Mouse (Mus musculus): ENCODE results near the gene Abca7. TPM values are rescaled to one million over a fixed set of nuclear protein-coding genes. Genes with fewer than 3 reads are reported as not detected.

Abca7 gene
- polyA plus RNA-seq, 1 experiment, result 5.4 TPM

- peak overlapping the region; percentile 94 for H3K27ac ChIP-seq (replicated peaks; ENCODE audit: low read depth, low read length)
- no peak overlapping the region for H3K4me3 ChIP-seq (ENCODE audit: insufficient read depth, low read depth, low read length)
- peaks cover 27% of the 10 kb centered on the region for H3K4me1 ChIP-seq (ENCODE audit: control insufficient read depth, insufficient read depth, insufficient read length, low read length)
Measured at GRCm38 (mm10) chr10:80050244-80050643, 54.0 kb downstream of the Abca7 start.

- Histone ChIP-seq H3K27ac (replicated peaks; ENCODE audit: low read depth, low read length) (peak overlapping the region; percentile 94), H3K4me3 (ENCODE audit: insufficient read depth, low read depth, low read length) (no peak overlapping the region), H3K4me1 (ENCODE audit: control insufficient read depth, insufficient read depth, insufficient read length, low read length) (peaks cover 34% of the 10 kb centered on the region)
Measured at GRCm38 (mm10) chr10:80050885-80051617, 54.8 kb downstream of the Abca7 start.

- Histone ChIP-seq H3K4me3 (ENCODE audit: insufficient read depth, low read depth, low read length) (no peak overlapping the region), H3K4me1 (ENCODE audit: control insufficient read depth, insufficient read depth, insufficient read length, low read length) (peaks cover 34% of the 10 kb centered on the region), H3K27ac (replicated peaks; ENCODE audit: low read depth, low read length) (peak overlapping the region; percentile 94)
Measured at GRCm38 (mm10) chr10:80051618-80052373, 55.5 kb downstream of the Abca7 start.

- peaks cover 34% of the 10 kb centered on the region for H3K4me1 ChIP-seq (ENCODE audit: control insufficient read depth, insufficient read depth, insufficient read length, low read length)
- no peak overlapping the region for H3K4me3 ChIP-seq (ENCODE audit: insufficient read depth, low read depth, low read length)
- peak overlapping the region; percentile 94 for H3K27ac ChIP-seq (replicated peaks; ENCODE audit: low read depth, low read length)
Measured at GRCm38 (mm10) chr10:80052374-80052764, 56.1 kb downstream of the Abca7 start.

GRCm38 (mm10) chr10:80053259-80053780 is 57.0 kb downstream of the Abca7 start:
- H3K4me1 ChIP-seq (ENCODE audit: control insufficient read depth, insufficient read depth, insufficient read length, low read length), result peaks cover 33% of the 10 kb centered on the region

GRCm38 (mm10) chr10:80053831-80054815 is 57.8 kb downstream of the Abca7 start:
- H3K4me1 ChIP-seq (ENCODE audit: control insufficient read depth, insufficient read depth, insufficient read length, low read length), result peaks cover 30% of the 10 kb centered on the region

More at GRCm38 (mm10) chr10:80053259-80053780, 57.0 kb downstream of the Abca7 start:
- peak overlapping the region; percentile 90 for H3K4me3 ChIP-seq (ENCODE audit: insufficient read depth, low read depth, low read length)
- H3K27ac ChIP-seq (replicated peaks; ENCODE audit: low read depth, low read length), result peak overlapping the region; percentile 90

GRCm38 (mm10) chr10:80054911-80055310 is 58.6 kb downstream of the Abca7 start:
- Histone ChIP-seq H3K27ac (replicated peaks; ENCODE audit: low read depth, low read length) (peak overlapping the region; percentile 69; the same call in 1 of the 2 replicates), H3K4me3 (ENCODE audit: insufficient read depth, low read depth, low read length) (peak overlapping the region; percentile 90), H3K4me1 (ENCODE audit: control insufficient read depth, insufficient read depth, insufficient read length, low read length) (peaks cover 27% of the 10 kb centered on the region)

More at GRCm38 (mm10) chr10:80053831-80054815, 57.8 kb downstream of the Abca7 start:
- peak overlapping the region; percentile 90 for H3K27ac ChIP-seq (replicated peaks; ENCODE audit: low read depth, low read length)
- H3K4me3 ChIP-seq (ENCODE audit: insufficient read depth, low read depth, low read length), result peak overlapping the region; percentile 90

GRCm38 (mm10) chr10:80055364-80055763 is 59.1 kb downstream of the Abca7 start:
- Histone ChIP-seq H3K27ac (replicated peaks; ENCODE audit: low read depth, low read length) (no peak overlapping the region; the same call in 1 of the 2 replicates), H3K4me3 (ENCODE audit: insufficient read depth, low read depth, low read length) (peak overlapping the region; percentile 90), H3K4me1 (ENCODE audit: control insufficient read depth, insufficient read depth, insufficient read length, low read length) (peaks cover 23% of the 10 kb centered on the region)

GRCm38 (mm10) chr10:80055891-80056290 is 59.6 kb downstream of the Abca7 start:
- H3K4me1 ChIP-seq (ENCODE audit: control insufficient read depth, insufficient read depth, insufficient read length, low read length), result peaks cover 19% of the 10 kb centered on the region
- peak overlapping the region; percentile 90 for H3K4me3 ChIP-seq (ENCODE audit: insufficient read depth, low read depth, low read length)
- H3K27ac ChIP-seq (replicated peaks; ENCODE audit: low read depth, low read length), result 0 out of 2 replicates have a peak overlapping the region, but pooled peaks have one; percentile 10

GRCm38 (mm10) chr10:80056506-80056905 is 60.2 kb downstream of the Abca7 start:
- Histone ChIP-seq H3K4me1 (ENCODE audit: control insufficient read depth, insufficient read depth, insufficient read length, low read length) (peaks cover 13% of the 10 kb centered on the region), H3K27ac (replicated peaks; ENCODE audit: low read depth, low read length) (no peak overlapping the region), H3K4me3 (ENCODE audit: insufficient read depth, low read depth, low read length) (no peak overlapping the region)

GRCm38 (mm10) chr10:80056976-80057682 is 60.8 kb downstream of the Abca7 start:
- peaks cover 11% of the 10 kb centered on the region for H3K4me1 ChIP-seq (ENCODE audit: control insufficient read depth, insufficient read depth, insufficient read length, low read length)
- no peak overlapping the region for H3K27ac ChIP-seq (replicated peaks; ENCODE audit: low read depth, low read length)
- H3K4me3 ChIP-seq (ENCODE audit: insufficient read depth, low read depth, low read length), result no peak overlapping the region

GRCm38 (mm10) chr10:80057683-80058326 is 61.5 kb downstream of the Abca7 start:
- H3K4me1 ChIP-seq (ENCODE audit: control insufficient read depth, insufficient read depth, insufficient read length, low read length), result peaks cover 6% of the 10 kb centered on the region
- H3K27ac ChIP-seq (replicated peaks; ENCODE audit: low read depth, low read length), result no peak overlapping the region
- no peak overlapping the region for H3K4me3 ChIP-seq (ENCODE audit: insufficient read depth, low read depth, low read length)

- Histone ChIP-seq H3K4me3 (ENCODE audit: insufficient read depth, low read depth, low read length) (no peak overlapping the region), H3K27ac (replicated peaks; ENCODE audit: low read depth, low read length) (no peak overlapping the region), H3K4me1 (ENCODE audit: control insufficient read depth, insufficient read depth, insufficient read length, low read length) (no peaks in the 10 kb centered on the region)
Measured at GRCm38 (mm10) chr10:80063104-80063503, 66.8 kb downstream of the Abca7 start.

Measured in brown adipose tissue, adult 24 weeks (tissue).